Mouse (Mus musculus): ENCODE results near the gene Taar8c. TPM values are rescaled to one million over a fixed set of nuclear protein-coding genes. Genes with fewer than 3 reads are reported as not detected.
"Not testable (repeated sequence)": the region's sequence is repeated elsewhere in the genome, so short reads cannot be mapped to it uniquely, and the experiment has no call there.

Taar8c gene
- not detected in 2 replicates for polyA plus RNA-seq (2014; fragmentation: Nextera tagmentation; extraction: Ambion mirVana)

DNA sequence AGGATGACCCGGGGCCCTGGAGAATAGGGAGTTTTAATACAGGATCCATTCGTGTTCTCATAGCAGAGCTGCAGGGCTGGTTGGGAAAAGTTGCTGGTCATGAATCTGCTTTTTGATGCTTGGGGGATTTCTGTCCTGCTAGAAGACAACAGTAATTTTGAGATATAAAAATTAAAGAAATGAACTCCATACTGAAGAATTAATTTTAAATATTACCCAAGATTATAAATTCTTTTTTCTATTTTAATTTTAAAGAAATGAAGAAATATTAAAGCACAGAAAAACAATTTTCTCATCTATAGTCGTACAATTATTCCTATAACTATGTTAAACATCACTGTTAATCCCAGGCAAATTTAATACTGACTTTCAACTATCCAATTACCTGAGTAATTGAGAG, at the start of gene Taar8c:
TSS of gene Taar8c (minus strand) at position 101 of the 400 bp plus-strand sequence.
- not testable (repeated sequence) for H3K27me3 ChIP-seq (ENCODE audit: control insufficient read depth, insufficient read depth, low read length); H3K27ac ChIP-seq (replicated peaks; ENCODE audit: low read depth, low read length); ATAC-seq (ENCODE audit: low FRiP score, low TSS enrichment); H3K4me1 ChIP-seq (ENCODE audit: control insufficient read depth, insufficient read depth, low read length); H3K9me3 ChIP-seq (ENCODE audit: control insufficient read depth, low read length); H3K4me2 ChIP-seq (ENCODE audit: low read length); H3K9ac ChIP-seq (replicated peaks; ENCODE audit: low read length); H3K36me3 ChIP-seq (ENCODE audit: control insufficient read depth, insufficient read depth, low read length); DNase-seq; H3K4me3 ChIP-seq (replicated peaks; ENCODE audit: low read depth, low read length)
- WGBS, result 96% methylated on average over 1 of the region's 3 CpGs

DNA sequence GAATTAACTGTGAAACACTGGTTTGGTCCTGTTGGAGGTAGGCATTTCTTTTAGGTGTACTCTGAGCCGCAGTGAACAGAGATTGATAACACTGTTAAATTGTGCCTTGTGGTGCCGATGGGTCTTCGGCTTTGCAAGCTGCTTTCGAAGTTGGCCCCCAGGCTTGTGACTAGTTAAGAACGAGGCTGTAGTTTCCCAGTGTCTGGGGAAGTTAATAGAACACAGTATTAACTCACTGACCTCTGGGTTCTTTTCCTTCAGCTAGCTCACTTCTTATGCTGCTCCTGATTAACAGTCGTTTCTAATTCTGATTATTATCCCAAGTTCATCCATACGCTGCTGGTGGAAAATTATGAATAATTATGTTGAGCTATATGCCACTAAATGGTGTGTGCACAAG, 48.4 kb upstream of the Taar8c start:
- no peak overlapping the region; the same call in 1 of the 2 replicates for H3K9ac ChIP-seq (replicated peaks; ENCODE audit: low read length)
- H3K27ac ChIP-seq (replicated peaks; ENCODE audit: low read depth, low read length), result no peak overlapping the region
- DNase-seq (peak; percentile 30), ATAC-seq (ENCODE audit: low FRiP score, low TSS enrichment) (no peak)
- peaks cover 13% of the 10 kb centered on the region; the same call in 1 of the 2 replicates for H3K4me1 ChIP-seq (ENCODE audit: control insufficient read depth, insufficient read depth, low read length)
- H3K4me3 ChIP-seq (replicated peaks; ENCODE audit: low read depth, low read length), result peak overlapping the region; percentile 71
- peaks cover 8% of the 10 kb centered on the region for H3K36me3 ChIP-seq (ENCODE audit: control insufficient read depth, insufficient read depth, low read length)
- WGBS, result 56% methylated on average over 7 of the region's 7 CpGs
- H3K27me3 ChIP-seq (ENCODE audit: control insufficient read depth, insufficient read depth, low read length), result no peaks in the 10 kb centered on the region
- no peaks in the 10 kb centered on the region for H3K9me3 ChIP-seq (ENCODE audit: control insufficient read depth, low read length)
- peak overlapping the region; percentile 57 for H3K4me2 ChIP-seq (ENCODE audit: low read length)

DNA sequence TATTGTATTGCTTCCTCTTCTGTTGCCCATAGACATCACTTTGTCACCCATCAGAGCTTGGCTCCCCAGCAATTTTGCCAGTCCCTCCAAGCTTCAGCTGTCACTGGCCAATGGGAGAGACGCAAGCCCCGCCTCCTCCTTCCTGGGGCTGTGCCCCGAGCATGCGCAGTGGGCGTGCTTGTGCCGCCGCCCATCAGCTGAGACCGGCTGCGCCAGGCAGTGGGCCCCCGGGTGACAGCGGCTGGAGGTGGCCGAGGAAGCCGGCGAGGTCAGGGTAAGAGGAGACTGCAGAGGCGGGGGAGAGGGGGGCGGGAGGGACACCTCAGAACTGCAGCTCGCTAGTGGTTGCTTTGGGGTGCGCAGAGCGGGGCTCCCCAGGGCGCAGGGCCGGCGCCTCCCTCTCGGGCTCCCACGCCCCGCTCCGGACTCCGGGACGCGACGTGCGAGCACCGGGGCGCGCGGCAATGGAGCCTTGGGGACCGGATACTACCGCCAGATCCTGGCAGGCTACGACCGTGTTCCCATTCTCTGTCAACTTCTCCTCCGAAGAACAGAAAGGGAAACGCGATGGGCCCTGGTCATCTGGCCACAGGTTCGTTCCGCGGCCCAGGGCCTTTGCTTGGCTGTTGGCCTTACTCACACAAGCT, 47.5 kb upstream of the Taar8c start, which contains the start of gene Stx7:
TSS of gene Stx7 (plus strand) at position 168 of the 647 bp plus-strand sequence.
- peak; percentile 98 for ATAC-seq (ENCODE audit: low FRiP score, low TSS enrichment)
- peak within 1 kb of the TSS; percentile 80 for H3K27ac ChIP-seq (replicated peaks; ENCODE audit: low read depth, low read length)
- H3K4me1 ChIP-seq (ENCODE audit: control insufficient read depth, insufficient read depth, low read length), result peaks cover 13% of the 10 kb centered on the region; the same call in 1 of the 2 replicates
- DNase-seq, result peak; percentile 98
- WGBS, result under 1% methylated on average over 44 of the region's 45 CpGs
- peaks cover 7% of the 10 kb centered on the region for H3K36me3 ChIP-seq (ENCODE audit: control insufficient read depth, insufficient read depth, low read length)
- H3K4me3 ChIP-seq (replicated peaks; ENCODE audit: low read depth, low read length), result peak within 1 kb of the TSS; percentile 71
- H3K9ac ChIP-seq (replicated peaks; ENCODE audit: low read length), result peak within 1 kb of the TSS; percentile 90
- peak within 1 kb of the TSS; percentile 57 for H3K4me2 ChIP-seq (ENCODE audit: low read length)
- H3K9me3 ChIP-seq (ENCODE audit: control insufficient read depth, low read length), result no peaks in the 10 kb centered on the region
- H3K27me3 ChIP-seq (ENCODE audit: control insufficient read depth, insufficient read depth, low read length), result no peaks in the 10 kb centered on the region

DNA sequence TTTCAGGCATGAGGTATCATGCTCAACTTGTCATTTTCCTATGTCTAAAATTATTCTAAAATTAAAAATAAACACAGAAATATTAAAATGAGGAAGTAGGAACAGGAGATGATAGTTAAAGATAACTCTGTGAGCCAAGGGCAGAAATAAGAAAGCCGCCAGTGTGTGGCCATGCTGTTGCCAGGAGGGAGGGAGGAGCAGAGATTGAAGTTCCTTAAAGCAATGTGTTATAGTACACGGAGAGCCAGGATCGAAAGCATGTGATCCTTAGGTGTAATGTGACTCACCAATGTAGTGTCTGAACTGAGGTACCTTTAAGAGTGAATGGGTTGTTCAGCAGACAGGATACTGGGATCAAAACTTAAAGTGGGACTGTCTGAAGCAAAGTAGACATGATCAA, 41.0 kb upstream of the Taar8c start:
- DNase-seq, result no peak
- H3K4me2 ChIP-seq (ENCODE audit: low read length), result no peak overlapping the region
- H3K4me1 ChIP-seq (ENCODE audit: control insufficient read depth, insufficient read depth, low read length), result no peaks in the 10 kb centered on the region
- H3K9me3 ChIP-seq (ENCODE audit: control insufficient read depth, low read length), result no peaks in the 10 kb centered on the region
- H3K9ac ChIP-seq (replicated peaks; ENCODE audit: low read length), result no peak overlapping the region
- H3K36me3 ChIP-seq (ENCODE audit: control insufficient read depth, insufficient read depth, low read length), result no peaks in the 10 kb centered on the region
- no peaks in the 10 kb centered on the region for H3K27me3 ChIP-seq (ENCODE audit: control insufficient read depth, insufficient read depth, low read length)
- no peak for ATAC-seq (ENCODE audit: low FRiP score, low TSS enrichment)
- 90% methylated on average over 3 of the region's 3 CpGs for WGBS
- H3K27ac ChIP-seq (replicated peaks; ENCODE audit: low read depth, low read length), result no peak overlapping the region
- no peak overlapping the region for H3K4me3 ChIP-seq (replicated peaks; ENCODE audit: low read depth, low read length)

DNA sequence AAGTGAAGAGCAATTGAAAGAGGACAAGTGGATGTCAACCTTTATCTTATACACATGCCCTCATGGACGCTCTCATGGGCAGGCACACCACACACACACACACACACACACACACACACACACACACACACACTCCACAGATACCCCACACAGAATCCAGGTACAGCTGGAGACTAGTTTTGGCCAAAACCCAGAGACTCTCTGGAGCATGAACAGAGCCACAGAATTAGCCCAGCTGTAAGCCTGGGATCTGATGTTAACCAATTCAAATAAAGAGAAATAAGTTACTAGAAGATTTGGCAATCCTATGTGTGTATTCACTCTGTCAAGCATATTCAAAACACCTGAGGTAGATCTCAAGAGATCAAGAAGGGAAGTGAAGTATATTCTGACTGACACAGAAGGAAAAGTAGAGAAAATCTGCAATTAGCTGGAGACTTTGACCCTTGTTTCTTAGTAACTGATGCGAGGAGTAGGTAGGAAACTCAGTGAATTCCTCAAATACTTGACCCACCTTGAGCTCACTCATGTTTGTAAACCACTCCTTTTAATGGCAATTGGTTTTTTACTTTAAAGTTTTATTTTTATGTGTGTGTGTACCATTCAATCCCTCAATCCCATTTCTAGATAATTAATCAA, 37.0 kb upstream of the Taar8c start:
- ATAC-seq (ENCODE audit: low FRiP score, low TSS enrichment) (no peak), DNase-seq (no peak)
- Histone ChIP-seq H3K36me3 (ENCODE audit: control insufficient read depth, insufficient read depth, low read length) (no peaks in the 10 kb centered on the region), H3K4me1 (ENCODE audit: control insufficient read depth, insufficient read depth, low read length) (no peaks in the 10 kb centered on the region), H3K4me3 (replicated peaks; ENCODE audit: low read depth, low read length) (no peak overlapping the region), H3K27ac (replicated peaks; ENCODE audit: low read depth, low read length) (no peak overlapping the region), H3K9ac (replicated peaks; ENCODE audit: low read length) (no peak overlapping the region), H3K4me2 (ENCODE audit: low read length) (no peak overlapping the region), H3K27me3 (ENCODE audit: control insufficient read depth, insufficient read depth, low read length) (no peaks in the 10 kb centered on the region), H3K9me3 (ENCODE audit: control insufficient read depth, low read length) (no peaks in the 10 kb centered on the region)
- 81% methylated on average over 2 of the region's 2 CpGs for WGBS

DNA sequence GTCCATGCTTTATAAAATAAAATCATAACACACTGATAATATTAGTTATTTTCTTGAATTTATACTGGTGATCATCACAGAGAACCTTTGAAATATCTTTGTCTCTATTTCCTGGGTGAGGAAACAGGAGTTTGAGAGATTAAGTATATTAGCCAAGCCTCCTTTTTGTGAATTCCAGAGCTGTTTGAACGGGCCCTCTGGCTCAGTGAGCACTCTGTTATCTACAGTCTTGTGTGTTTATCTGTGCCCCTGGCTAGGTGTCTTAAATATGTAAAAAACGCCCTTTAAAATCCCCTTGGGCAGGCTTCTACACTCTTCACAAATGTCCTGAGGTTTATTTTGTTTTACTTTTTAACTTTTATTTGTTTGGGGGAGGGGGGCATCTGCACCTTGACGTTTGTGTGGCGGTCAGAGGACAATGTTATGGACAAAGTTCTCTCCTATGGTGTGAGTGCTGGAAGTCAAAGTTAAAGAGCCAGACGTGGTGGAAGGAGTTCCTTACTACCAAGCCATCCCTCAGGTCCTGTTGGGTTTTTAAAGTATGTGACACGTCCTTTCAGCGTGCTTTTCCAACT, 32.4 kb upstream of the Taar8c start:
- WGBS, result 71% methylated on average over 7 of the region's 7 CpGs
- Histone ChIP-seq H3K9me3 (ENCODE audit: control insufficient read depth, low read length) (no peaks in the 10 kb centered on the region), H3K27me3 (ENCODE audit: control insufficient read depth, insufficient read depth, low read length) (no peaks in the 10 kb centered on the region), H3K4me3 (replicated peaks; ENCODE audit: low read depth, low read length) (no peak overlapping the region), H3K27ac (replicated peaks; ENCODE audit: low read depth, low read length) (no peak overlapping the region), H3K9ac (replicated peaks; ENCODE audit: low read length) (no peak overlapping the region), H3K4me2 (ENCODE audit: low read length) (no peak overlapping the region), H3K4me1 (ENCODE audit: control insufficient read depth, insufficient read depth, low read length) (no peaks in the 10 kb centered on the region), H3K36me3 (ENCODE audit: control insufficient read depth, insufficient read depth, low read length) (no peaks in the 10 kb centered on the region)
- ATAC-seq (ENCODE audit: low FRiP score, low TSS enrichment) (no peak), DNase-seq (no peak)

DNA sequence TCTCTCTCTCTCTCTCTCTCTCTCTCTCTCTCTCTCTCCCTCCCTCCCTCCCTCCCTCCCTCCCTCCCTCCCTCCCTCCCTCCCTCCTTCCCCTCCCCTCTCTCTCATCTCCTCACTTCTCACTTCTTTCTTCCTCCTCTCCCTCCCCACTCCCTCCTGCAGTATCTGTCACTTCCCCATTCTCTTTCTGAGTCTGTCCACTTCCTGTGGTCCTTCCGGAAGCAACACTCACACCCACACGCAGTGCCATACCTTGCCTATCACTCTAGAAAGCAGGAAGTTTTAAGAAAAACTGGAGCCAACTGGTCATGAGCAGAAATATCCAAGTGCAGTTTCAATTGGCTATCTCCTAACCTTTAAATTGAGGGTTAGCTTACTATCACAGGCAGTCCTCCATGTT, 31.4 kb upstream of the Taar8c start:
- Histone ChIP-seq H3K9me3 (ENCODE audit: control insufficient read depth, low read length) (no peaks in the 10 kb centered on the region), H3K36me3 (ENCODE audit: control insufficient read depth, insufficient read depth, low read length) (no peaks in the 10 kb centered on the region), H3K4me3 (replicated peaks; ENCODE audit: low read depth, low read length) (no peak overlapping the region), H3K27ac (replicated peaks; ENCODE audit: low read depth, low read length) (no peak overlapping the region), H3K9ac (replicated peaks; ENCODE audit: low read length) (no peak overlapping the region), H3K4me2 (ENCODE audit: low read length) (no peak overlapping the region), H3K27me3 (ENCODE audit: control insufficient read depth, insufficient read depth, low read length) (no peaks in the 10 kb centered on the region), H3K4me1 (ENCODE audit: control insufficient read depth, insufficient read depth, low read length) (no peaks in the 10 kb centered on the region)
- no peak for ATAC-seq (ENCODE audit: low FRiP score, low TSS enrichment)
- no peak for DNase-seq
- whole genome bisulfite sequencing, result 60% methylated on average over 2 of the region's 2 CpGs

DNA sequence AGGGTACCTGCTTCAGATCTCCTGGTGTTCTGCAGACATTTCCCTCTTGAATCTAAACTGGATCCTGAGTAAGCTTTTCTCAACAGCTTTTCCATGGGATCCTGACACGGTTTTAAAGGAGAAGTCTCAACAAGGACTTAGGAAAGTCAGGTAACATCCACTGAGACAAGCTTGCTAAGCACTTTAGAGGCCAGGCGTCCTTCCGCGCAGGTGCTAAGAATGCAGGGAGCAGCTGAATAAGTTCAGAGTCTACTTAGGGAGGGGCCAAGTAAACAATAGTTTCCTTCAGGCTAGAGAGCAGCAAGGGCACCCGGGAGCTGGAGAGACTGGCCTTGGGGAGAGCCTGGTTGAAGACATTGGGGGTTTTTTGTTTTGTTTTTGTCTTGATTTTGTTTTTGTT, 30.6 kb upstream of the Taar8c start:
- H3K4me1 ChIP-seq (ENCODE audit: control insufficient read depth, insufficient read depth, low read length), result no peaks in the 10 kb centered on the region
- no peak overlapping the region for H3K4me3 ChIP-seq (replicated peaks; ENCODE audit: low read depth, low read length)
- no peak for DNase-seq
- no peaks in the 10 kb centered on the region for H3K36me3 ChIP-seq (ENCODE audit: control insufficient read depth, insufficient read depth, low read length)
- no peak overlapping the region for H3K27ac ChIP-seq (replicated peaks; ENCODE audit: low read depth, low read length)
- no peak overlapping the region for H3K9ac ChIP-seq (replicated peaks; ENCODE audit: low read length)
- ATAC-seq (ENCODE audit: low FRiP score, low TSS enrichment), result no peak
- no peaks in the 10 kb centered on the region for H3K9me3 ChIP-seq (ENCODE audit: control insufficient read depth, low read length)
- H3K4me2 ChIP-seq (ENCODE audit: low read length), result no peak overlapping the region
- no peaks in the 10 kb centered on the region for H3K27me3 ChIP-seq (ENCODE audit: control insufficient read depth, insufficient read depth, low read length)
- WGBS, result 9% methylated on average over 5 of the region's 5 CpGs

All from midbrain, embryonic 14.5 days (tissue).